Mouse (Mus musculus) kidney, postnatal 0 days (tissue): Measurements from ENCODE around the gene Cdh12. TPM values are rescaled to one million over a fixed set of nuclear protein-coding genes. Genes with fewer than 3 reads are reported as not detected.
"Not testable (repeated sequence)": the region's sequence is repeated elsewhere in the genome, so short reads cannot be mapped to it uniquely, and the experiment has no call there.

Experiments
- ATAC-seq: fragments of 200-750 bp; cut with Nextera tagmentation; replicated peaks from 2 replicates; pipeline ENCODE4 v1.8.0; 2017; ENCODE audit warnings: low read depth, moderate number of reproducible peaks, moderate TSS enrichment, moderate library complexity; ENCODE audit not compliant: low FRiP score
- DNase-seq: peaks from one replicate; pipeline ENCODE4 v3.0.0-alpha.2; 2016; ENCODE audit warnings: low spot score
- H3K27ac ChIP-seq: fragments of 300-500 bp; sonication (generic); 2 replicates; pipeline ENCODE4 v1.5.1; 2014; ENCODE audit warnings: mild to moderate bottlenecking
- H3K27me3 ChIP-seq: fragments of 300-500 bp; sonication (generic); 2 replicates; pipeline ENCODE4 v1.6.1; 2014; ENCODE audit warnings: low read length, mixed read lengths; ENCODE audit not compliant: insufficient read depth
- H3K36me3 ChIP-seq: fragments of 300-500 bp; sonication (generic); 2 replicates; pipeline ENCODE4 v1.6.1; 2014; ENCODE audit warnings: low read length, mixed read lengths; ENCODE audit not compliant: insufficient read depth
- H3K4me1 ChIP-seq: fragments of 300-500 bp; sonication (generic); replicated peaks from 2 replicates; pipeline ENCODE4 v1.6.1; 2014; ENCODE audit warnings: antibody characterized with exemption, low read length, mixed read lengths; ENCODE audit not compliant: insufficient read depth
- H3K4me2 ChIP-seq: fragments of 300-500 bp; sonication (generic); 2 replicates; pipeline ENCODE4 v1.6.1; 2014; ENCODE audit warnings: mild to moderate bottlenecking, low read length, moderate library complexity, mixed read lengths
- H3K4me3 ChIP-seq: fragments of 300-500 bp; sonication (generic); replicated peaks from 2 replicates; pipeline ENCODE4 v1.5.1; 2014; ENCODE audit warnings: low read depth, low read length
- H3K9ac ChIP-seq: fragments of 300-500 bp; sonication (generic); 2 replicates; pipeline ENCODE4 v1.6.1; 2014; ENCODE audit warnings: low read depth, low read length
- H3K9me3 ChIP-seq: fragments of 300-500 bp; sonication (generic); replicated peaks from 2 replicates; pipeline ENCODE4 v1.6.1; 2016; ENCODE audit warnings: low read length, inconsistent platforms, mixed read lengths
- CTCF ChIP-seq: IDR thresholded peaks from 2 replicates; pipeline ENCODE4 v1.5.1; 2016; ENCODE audit warnings: antibody characterized with exemption, low read depth, mild to moderate bottlenecking, moderate library complexity
- WGBS: fragments of 180-500 bp; shearing (Covaris S2); extraction: QIAGEN DNeasy Blood & Tissue Kit; methylation state at CpG from one replicate; pipeline ENCODE4 v1.1.7; 2014; 5-methylcytosine and 5-hydroxymethylcytosine counted together
- polyA plus RNA-seq: library from polyadenylated mRNA; unstranded; fragments of >200 nt; fragmentation: Nextera tagmentation; extraction: Ambion mirVana; gene quantifications from 2 replicates; pipeline ENCODE4 v1.2.1, GENCODE M21; 2015

Gene Cdh12
- polyA plus RNA-seq, 1 experiment from 2014 or later = 0.01 TPM

- Histone ChIP-seq H3K9ac (no peak overlapping the region), H3K9me3 (no peaks in the 10 kb centered on the region), H3K4me2 (no peak overlapping the region), H3K27ac (no peak overlapping the region), H3K4me3 (no peak overlapping the region), H3K36me3 (no peaks in the 10 kb centered on the region), H3K27me3 (no peaks in the 10 kb centered on the region), H3K4me1 (no peaks in the 10 kb centered on the region)
- DNase-seq (no peak), ATAC-seq (no peak)
- 83% methylated on average over 3 of the region's 3 CpGs for WGBS
- TF ChIP-seq CTCF = no peak
These were observed 13.4 kb downstream of the Cdh12 start for GRCm38 (mm10) chr15:20462500-20462899.

DNA sequence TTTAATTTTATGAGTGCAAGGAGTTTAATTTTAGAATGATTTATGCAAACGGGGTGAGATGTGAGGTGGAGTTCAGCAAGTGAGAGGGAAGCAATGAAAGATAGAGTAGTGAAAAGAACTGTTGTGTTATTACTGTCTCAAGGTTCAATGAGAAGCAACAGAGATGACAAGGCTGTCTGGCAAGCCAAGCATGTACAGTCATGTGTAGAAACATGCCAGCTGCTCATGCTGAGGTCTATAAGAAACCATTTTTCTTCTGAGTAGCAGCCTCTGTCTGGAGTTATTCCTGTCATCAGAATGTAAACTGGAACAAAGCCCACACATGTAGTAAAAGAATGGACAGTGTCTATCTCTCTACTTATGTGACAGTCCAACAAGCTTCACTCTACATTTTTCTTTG, 14.5 kb downstream of the Cdh12 start:
- no peak for TF ChIP-seq CTCF
- DNase-seq (peak; percentile 29), ATAC-seq (no peak)
- H3K4me3 ChIP-seq = no peak overlapping the region
- no peak overlapping the region for H3K9ac ChIP-seq
- no peak overlapping the region for H3K27ac ChIP-seq
- no peaks in the 10 kb centered on the region for H3K4me1 ChIP-seq
- no peaks in the 10 kb centered on the region for H3K36me3 ChIP-seq
- no peak overlapping the region for H3K4me2 ChIP-seq
- H3K27me3 ChIP-seq = no peaks in the 10 kb centered on the region
- WGBS = 66% methylated on average over 1 of the region's 1 CpGs
- no peaks in the 10 kb centered on the region for H3K9me3 ChIP-seq

DNA sequence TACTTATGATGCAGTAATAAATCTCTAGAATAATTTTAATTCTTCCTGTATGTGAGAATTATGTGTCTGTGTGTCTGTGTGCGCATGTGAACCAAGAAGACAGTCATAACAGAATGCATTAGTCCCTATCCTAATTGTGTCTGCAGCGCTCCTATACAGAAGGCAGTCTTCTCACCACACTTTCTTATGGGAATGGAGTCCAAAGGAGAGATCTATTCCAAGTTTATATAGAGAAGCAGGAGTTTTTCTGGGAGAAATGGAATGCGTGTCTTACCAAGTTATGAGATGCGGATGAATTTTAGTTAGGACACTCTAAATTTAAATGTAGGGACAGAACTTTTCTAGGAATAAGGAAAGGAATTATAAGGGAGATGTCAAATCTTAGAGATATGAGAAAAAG, 101.9 kb downstream of the Cdh12 start:
- H3K4me2 ChIP-seq = no peak overlapping the region
- H3K9me3 ChIP-seq = no peaks in the 10 kb centered on the region
- no peaks in the 10 kb centered on the region for H3K4me1 ChIP-seq
- DNase-seq (no peak), ATAC-seq (no peak)
- H3K36me3 ChIP-seq = no peaks in the 10 kb centered on the region
- no peak overlapping the region for H3K27ac ChIP-seq
- no peaks in the 10 kb centered on the region for H3K27me3 ChIP-seq
- no peak for TF ChIP-seq CTCF
- no peak overlapping the region for H3K4me3 ChIP-seq
- no peak overlapping the region for H3K9ac ChIP-seq
- 93% methylated on average over 4 of the region's 4 CpGs for WGBS

DNA sequence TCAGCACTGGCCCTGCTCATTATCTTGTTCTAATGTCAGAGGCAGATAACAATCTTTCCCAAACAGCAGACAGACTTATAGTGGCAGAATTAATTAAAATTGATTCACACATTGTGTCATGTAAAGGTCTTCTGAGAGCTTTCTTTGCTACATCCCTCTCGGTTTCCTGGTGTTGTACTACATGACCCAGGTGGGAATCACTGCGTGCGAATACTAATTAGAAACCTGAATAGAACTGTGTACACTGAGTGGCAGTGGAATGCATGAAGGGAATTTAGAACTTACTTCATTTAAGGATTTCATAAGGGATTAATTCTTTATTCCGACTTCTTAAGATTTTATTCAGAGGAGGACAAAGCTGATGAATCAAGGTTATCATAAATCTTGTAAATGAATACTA, 121.9 kb downstream of the Cdh12 start:
- DNase-seq (no peak), ATAC-seq (no peak)
- H3K36me3 ChIP-seq = no peaks in the 10 kb centered on the region
- no peaks in the 10 kb centered on the region for H3K27me3 ChIP-seq
- no peak for TF ChIP-seq CTCF
- no peak overlapping the region for H3K4me2 ChIP-seq
- 75% methylated on average over 4 of the region's 4 CpGs for WGBS
- no peaks in the 10 kb centered on the region for H3K9me3 ChIP-seq
- H3K9ac ChIP-seq = no peak overlapping the region
- H3K27ac ChIP-seq = no peak overlapping the region
- no peaks in the 10 kb centered on the region for H3K4me1 ChIP-seq
- no peak overlapping the region for H3K4me3 ChIP-seq

- 68% methylated on average over 5 of the region's 5 CpGs for WGBS
- H3K9ac ChIP-seq = no peak overlapping the region
- no peaks in the 10 kb centered on the region for H3K4me1 ChIP-seq
- ATAC-seq = no peak
- no peak for DNase-seq
- H3K27ac ChIP-seq = no peak overlapping the region
- TF ChIP-seq CTCF = no peak
- H3K4me2 ChIP-seq = no peak overlapping the region
- H3K4me3 ChIP-seq = no peak overlapping the region
- no peaks in the 10 kb centered on the region for H3K27me3 ChIP-seq
- no peaks in the 10 kb centered on the region for H3K36me3 ChIP-seq
- no peaks in the 10 kb centered on the region for H3K9me3 ChIP-seq
These were observed 133.6 kb downstream of the Cdh12 start for GRCm38 (mm10) chr15:20582567-20583075.

DNA sequence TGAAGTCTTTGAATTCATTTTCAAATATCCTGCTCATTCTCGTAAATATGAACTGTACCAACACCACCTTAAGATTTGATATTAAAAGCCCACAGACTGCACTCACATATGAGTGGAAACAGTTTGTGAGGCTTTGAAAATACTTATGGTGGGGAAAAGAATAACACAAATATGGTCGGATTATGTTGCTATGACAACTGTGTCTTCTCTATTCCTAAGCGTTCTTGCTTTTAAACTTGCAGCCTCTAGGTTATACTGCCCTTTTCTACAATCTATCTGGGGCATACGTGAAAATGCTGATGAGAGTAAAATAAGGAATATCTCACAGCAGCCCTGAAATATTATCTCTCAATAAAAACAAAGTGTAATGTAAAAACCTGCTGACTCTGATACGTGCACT, 142.5 kb downstream of the Cdh12 start:
- no peak overlapping the region for H3K4me2 ChIP-seq
- no peak overlapping the region for H3K27ac ChIP-seq
- no peak for DNase-seq
- WGBS = 69% methylated on average over 5 of the region's 5 CpGs
- H3K36me3 ChIP-seq = no peaks in the 10 kb centered on the region
- H3K4me3 ChIP-seq = no peak overlapping the region
- no peak for TF ChIP-seq CTCF
- H3K27me3 ChIP-seq = no peaks in the 10 kb centered on the region
- no peak for ATAC-seq
- H3K9me3 ChIP-seq = no peaks in the 10 kb centered on the region
- H3K9ac ChIP-seq = no peak overlapping the region
- no peaks in the 10 kb centered on the region for H3K4me1 ChIP-seq

- not testable (repeated sequence) for H3K4me3 ChIP-seq, H3K9me3 ChIP-seq, H3K27ac ChIP-seq, H3K9ac ChIP-seq, H3K4me1 ChIP-seq, H3K27me3 ChIP-seq, H3K4me2 ChIP-seq, H3K36me3 ChIP-seq, ATAC-seq, DNase-seq
- WGBS = 83% methylated on average over 3 of the region's 3 CpGs
These were observed 156.7 kb downstream of the Cdh12 start for GRCm38 (mm10) chr15:20605751-20606150.
